9 mouse cellular contexts compared by ENCODE assay signal in the genomic region with DNA sequence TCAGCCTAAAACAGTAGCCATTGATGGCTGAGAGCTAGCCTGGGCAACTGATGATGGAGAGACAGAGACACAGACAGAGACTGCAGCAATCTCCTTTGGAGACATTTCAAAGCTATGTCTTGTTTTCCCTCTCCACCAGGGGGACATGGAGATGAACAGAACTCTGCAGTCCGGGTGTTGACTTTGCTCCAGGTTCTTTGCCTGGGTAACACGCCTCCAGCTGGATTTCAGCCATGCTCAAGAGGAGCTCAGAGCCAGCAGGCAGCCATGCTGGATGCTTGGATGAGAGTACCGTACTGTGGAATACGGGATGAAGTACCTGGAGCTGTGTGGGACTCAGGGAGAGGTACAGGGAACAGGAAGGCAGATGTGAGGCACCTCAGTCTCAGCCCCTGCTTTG. TPM values are rescaled to one million over a fixed set of nuclear protein-coding genes. Genes with fewer than 3 reads are reported as not detected.
DNase-seq lines count a peak whose midpoint lies in the region; ATAC-seq lines count a peak whose summit lies in the region.
"Had no signal": no experiment of that assay in that cellular context is flagged by ENCODE, and none has a peak within 500 bp of the region (broad histone marks: within the 10 kb centered on the region; RNA-seq: fewer than 3 reads in every experiment).

No protein-coding gene starts in this region.

- ATAC-seq in heart, embryonic 11.5 days (replicated peaks; ENCODE audit: insufficient number of reproducible peaks, low FRiP score, low TSS enrichment) = no peak
- no peak for ATAC-seq in inflammation-experienced regulatory T-cells, adult 6 months

- no peak overlapping the region for H3K4me2 ChIP-seq in heart, embryonic 11.5 days

- no peak overlapping the region for H3K9ac ChIP-seq in heart, embryonic 11.5 days (ENCODE audit: low read depth, low read length)

- no peaks in the 10 kb centered on the region for H3K36me3 ChIP-seq in heart, embryonic 11.5 days (ENCODE audit: control insufficient read depth, insufficient read depth, low read length)

- no peak overlapping the region for H3K27ac ChIP-seq in heart, embryonic 11.5 days (ENCODE audit: low read depth, low read length)

- H3K9me3 ChIP-seq in heart, embryonic 11.5 days (replicated peaks; ENCODE audit: control insufficient read depth, low read length) = no peaks in the 10 kb centered on the region

- 0 out of 2 replicates have a peak, but pooled peaks cover 2% of the 10 kb centered on the region for H3K27me3 ChIP-seq in heart, embryonic 11.5 days (ENCODE audit: control insufficient read depth, insufficient read depth, low read length)

- 59% methylated on average over 4 of the region's 4 CpGs for WGBS in heart, embryonic 11.5 days (ENCODE audit: insufficient replicate concordance)

- DNase-seq in heart, postnatal 4 days = peak; percentile 17
- peak; percentile 57 for DNase-seq in right cerebral cortex, adult 18-20 months
- DNase-seq in right cerebral cortex, adult 2 months (ENCODE audit: low spot score in 2 of 2) = no peak
- DNase-seq in cerebellum, postnatal 10 days = peak; percentile 92 to 93
- DNase-seq in gastrocnemius, adult 8-10 months (ENCODE audit: low spot score in 2 of 2) = no peak
- DNase-seq: thymus, postnatal 25 days had no signal

- H3K4me1 ChIP-seq in heart, embryonic 11.5 days (ENCODE audit: control insufficient read depth, insufficient read depth, low read length) = no peaks in the 10 kb centered on the region

- no peak overlapping the region for H3K4me3 ChIP-seq in heart, embryonic 11.5 days (ENCODE audit: low read depth, low read length)

RNA-seq across cellular contexts. Expression of gene Unc5a, which starts 22.6 kb away (rescaled TPM):
- total RNA-seq in heart, postnatal 4 days (2021) = 1 to 10 TPM; 1.3 to 1.4 TPM
- polyA plus RNA-seq in heart, embryonic 11.5 days (2014; fragmentation: Nextera tagmentation; extraction: Ambion mirVana) = 2.5 and 2.6 TPM in 2 replicates
- 1 to 10 TPM in 1 of 3 experiments, under 1 TPM in 2; 0.62 to 1.4 (median 0.72) TPM for polyA plus RNA-seq in inflammation-experienced regulatory T-cells, adult 6 months (2017; shearing (Covaris generic))
- total RNA-seq in gastrocnemius, adult 8-10 months (2022) = 10 to 100 TPM in 2 of 4 experiments, 1 to 10 TPM in 2; 8.6 to 10.9 (median 10.2) TPM
- total RNA-seq: MEL had no signal

Comparison
In these comparisons a context has a peak if more than half of its experiments do, and no peak if none do; other contexts are left out.
1. DNase-seq: peak in heart, postnatal 4 days (single experiment), right cerebral cortex, adult 18-20 months (single experiment) and cerebellum, postnatal 10 days (2 of 2); none in right cerebral cortex, adult 2 months (0 of 2) and gastrocnemius, adult 8-10 months (0 of 2).